Mouse (Mus musculus) lung, postnatal 0 days (tissue): ENCODE results near the gene Slc7a15.

Source experiments
- CTCF ChIP-seq: IDR thresholded peaks from 2 replicates; pipeline ENCODE4 v1.5.1; 2016; ENCODE audit warnings: antibody characterized with exemption, mild to moderate bottlenecking
- EP300 ChIP-seq: IDR thresholded peaks from 2 replicates; pipeline ENCODE4 v1.6.1; 2016; ENCODE audit warnings: antibody characterized with exemption, mild to moderate bottlenecking, control low read depth

- no peak for TF ChIP-seq CTCF
- TF ChIP-seq EP300, result no peak
These were observed 3.3 kb downstream of the Slc7a15 start for GRCm38 (mm10) chr12:8595611-8596010.
